Mouse (Mus musculus) kidney, embryonic 14.5 days (tissue): ENCODE measurements around the gene Zc3h7b. TPM values are rescaled to one million over a fixed set of nuclear protein-coding genes. Genes with fewer than 3 reads are reported as not detected.

Experiments used
- ATAC-seq: fragments of 200-750 bp; cut with Nextera tagmentation; 2 replicates; pipeline ENCODE4 v1.8.0; 2017; ENCODE audit warnings: moderate number of reproducible peaks, mild to moderate bottlenecking, moderate TSS enrichment, moderate library complexity; ENCODE audit not compliant: low FRiP score, low TSS enrichment
- H3K27ac ChIP-seq: fragments of 300-500 bp; sonication (generic); 2 replicates; pipeline ENCODE4 v1.5.1; 2014; ENCODE audit warnings: low read depth, mild to moderate bottlenecking, low read length, moderate library complexity, mixed read lengths
- H3K27me3 ChIP-seq: fragments of 300-500 bp; sonication (generic); 2 replicates; pipeline ENCODE4 v1.6.1; 2014; ENCODE audit warnings: mild to moderate bottlenecking, low read length; ENCODE audit not compliant: control insufficient read depth, insufficient read depth
- H3K36me3 ChIP-seq: fragments of 300-500 bp; sonication (generic); 2 replicates; pipeline ENCODE4 v1.6.1; 2014; ENCODE audit warnings: low read length, mixed read lengths; ENCODE audit not compliant: control insufficient read depth, insufficient read depth
- H3K4me1 ChIP-seq: fragments of 300-500 bp; sonication (generic); 2 replicates; pipeline ENCODE4 v1.6.1; 2014; ENCODE audit warnings: low read length, mixed read lengths; ENCODE audit not compliant: control insufficient read depth, insufficient read depth
- H3K4me2 ChIP-seq: fragments of 300-500 bp; sonication (generic); replicated peaks from 2 replicates; pipeline ENCODE4 v1.6.1; 2014; ENCODE audit warnings: low read depth, mild to moderate bottlenecking, low read length
- H3K4me3 ChIP-seq: fragments of 300-500 bp; sonication (generic); 2 replicates; pipeline ENCODE4 v1.5.1; 2014; ENCODE audit warnings: mild to moderate bottlenecking, low read length
- H3K9ac ChIP-seq: fragments of 300-500 bp; sonication (generic); 2 replicates; pipeline ENCODE4 v1.6.1; 2014; ENCODE audit warnings: low read depth, mild to moderate bottlenecking, low read length, moderate library complexity
- H3K9me3 ChIP-seq: fragments of 300-500 bp; sonication (generic); 2 replicates; pipeline ENCODE4 v1.6.1; 2016; ENCODE audit warnings: low read length; ENCODE audit not compliant: control insufficient read depth
- WGBS: fragments of 180-500 bp; shearing (Covaris S2); extraction: QIAGEN DNeasy Blood & Tissue Kit; methylation state at CpG from one replicate; pipeline ENCODE4 v1.1.7; 2014; 5-methylcytosine and 5-hydroxymethylcytosine counted together
- polyA plus RNA-seq: library from polyadenylated mRNA; unstranded; fragments of >200 nt; fragmentation: Nextera tagmentation; extraction: Ambion mirVana; gene quantifications from 2 replicates; pipeline ENCODE4 v1.2.1, GENCODE M21; 2014

Zc3h7b gene
- polyA plus RNA-seq, 1 experiment from 2014 or later: 60.5 TPM

- Histone ChIP-seq H3K4me2 (no peak overlapping the region), H3K9ac (no peak overlapping the region), H3K27ac (no peak overlapping the region), H3K9me3 (no peaks in the 10 kb centered on the region), H3K4me1 (peaks cover 10% of the 10 kb centered on the region), H3K4me3 (no peak overlapping the region), H3K27me3 (no peaks in the 10 kb centered on the region), H3K36me3 (peaks cover 25% of the 10 kb centered on the region)
- no peak for ATAC-seq
- WGBS: 90% methylated on average over 6 of the region's 6 CpGs
These were observed 53.0 kb downstream of the Zc3h7b start for GRCm38 (mm10) chr15:81797861-81798260.

GRCm38 (mm10) chr15:81798421-81798820 lies 53.6 kb downstream of the Zc3h7b start:
- H3K4me3 ChIP-seq: no peak overlapping the region
- WGBS: 88% methylated on average over 4 of the region's 4 CpGs
- no peak for ATAC-seq

GRCm38 (mm10) chr15:81800391-81800790 lies 55.5 kb downstream of the Zc3h7b start:
- Histone ChIP-seq H3K27me3 (no peaks in the 10 kb centered on the region), H3K36me3 (peaks cover 6% of the 10 kb centered on the region; the same call in 1 of the 2 replicates), H3K4me3 (no peak overlapping the region), H3K9me3 (no peaks in the 10 kb centered on the region), H3K4me2 (no peak overlapping the region), H3K4me1 (peaks cover 30% of the 10 kb centered on the region), H3K9ac (no peak overlapping the region), H3K27ac (no peak overlapping the region)
- no peak for ATAC-seq
- 68% methylated on average over 3 of the region's 3 CpGs for WGBS

More at GRCm38 (mm10) chr15:81798421-81798820, 53.6 kb downstream of the Zc3h7b start:
- Histone ChIP-seq H3K9me3 (no peaks in the 10 kb centered on the region), H3K36me3 (peaks cover 20% of the 10 kb centered on the region), H3K27ac (no peak overlapping the region), H3K27me3 (no peaks in the 10 kb centered on the region), H3K9ac (no peak overlapping the region), H3K4me1 (peaks cover 14% of the 10 kb centered on the region), H3K4me2 (no peak overlapping the region)

GRCm38 (mm10) chr15:81802001-81802890 lies 57.4 kb downstream of the Zc3h7b start, which contains the start of gene Tef:
TSS of gene Tef (plus strand) at chr15:81802421.
- WGBS: 26% methylated on average over 19 of the region's 19 CpGs
- no peaks in the 10 kb centered on the region for H3K27me3 ChIP-seq
- H3K27ac ChIP-seq: peak within 1 kb of the TSS; percentile 63; the same call in 1 of the 2 replicates
- peak within 1 kb of the TSS; percentile 52 for H3K4me2 ChIP-seq
- peaks cover 40% of the 10 kb centered on the region for H3K4me1 ChIP-seq
- H3K4me3 ChIP-seq: peak within 1 kb of the TSS; percentile 34
- H3K36me3 ChIP-seq: no peaks in the 10 kb centered on the region
- H3K9me3 ChIP-seq: no peaks in the 10 kb centered on the region
- peak; percentile 97 for ATAC-seq
- peak within 1 kb of the TSS; percentile 42 for H3K9ac ChIP-seq

GRCm38 (mm10) chr15:81802941-81803351 lies 58.1 kb downstream of the Zc3h7b start:
- H3K27me3 ChIP-seq: no peaks in the 10 kb centered on the region
- no peaks in the 10 kb centered on the region for H3K36me3 ChIP-seq
- H3K4me1 ChIP-seq: peaks cover 40% of the 10 kb centered on the region
- peak overlapping the region; percentile 34 for H3K4me3 ChIP-seq
- H3K4me2 ChIP-seq: peak overlapping the region; percentile 52
- WGBS: 13% methylated on average over 8 of the region's 8 CpGs
- H3K9me3 ChIP-seq: no peaks in the 10 kb centered on the region
- peak overlapping the region; percentile 42 for H3K9ac ChIP-seq
- ATAC-seq: peak; percentile 18; the same call in 1 of the 2 replicates
- peak overlapping the region; percentile 63; the same call in 1 of the 2 replicates for H3K27ac ChIP-seq

- Histone ChIP-seq H3K36me3 (no peaks in the 10 kb centered on the region), H3K9me3 (no peaks in the 10 kb centered on the region), H3K9ac (peak overlapping the region; percentile 42; the same call in 1 of the 2 replicates), H3K27ac (no peak overlapping the region), H3K4me1 (peaks cover 40% of the 10 kb centered on the region), H3K27me3 (no peaks in the 10 kb centered on the region), H3K4me3 (peak overlapping the region; percentile 34; the same call in 1 of the 2 replicates), H3K4me2 (peak overlapping the region; percentile 52)
- ATAC-seq: no peak
- 52% methylated on average over 4 of the region's 4 CpGs for WGBS
These were observed 58.6 kb downstream of the Zc3h7b start for GRCm38 (mm10) chr15:81803425-81803951.

GRCm38 (mm10) chr15:81804172-81804571 lies 59.3 kb downstream of the Zc3h7b start:
- H3K27ac ChIP-seq: no peak overlapping the region
- no peak overlapping the region for H3K4me3 ChIP-seq
- WGBS: 57% methylated on average over 1 of the region's 1 CpGs
- H3K36me3 ChIP-seq: no peaks in the 10 kb centered on the region
- H3K27me3 ChIP-seq: no peaks in the 10 kb centered on the region
- H3K9ac ChIP-seq: no peak overlapping the region
- H3K9me3 ChIP-seq: no peaks in the 10 kb centered on the region
- H3K4me2 ChIP-seq: no peak overlapping the region
- no peak for ATAC-seq
- H3K4me1 ChIP-seq: peaks cover 43% of the 10 kb centered on the region

- Histone ChIP-seq H3K36me3 (no peaks in the 10 kb centered on the region), H3K4me2 (no peak overlapping the region), H3K27me3 (no peaks in the 10 kb centered on the region), H3K9me3 (no peaks in the 10 kb centered on the region), H3K9ac (no peak overlapping the region), H3K4me3 (no peak overlapping the region), H3K4me1 (peaks cover 49% of the 10 kb centered on the region), H3K27ac (no peak overlapping the region; the same call in 1 of the 2 replicates)
- no peak for ATAC-seq
- WGBS: 73% methylated on average over 3 of the region's 3 CpGs
These were observed 60.0 kb downstream of the Zc3h7b start for GRCm38 (mm10) chr15:81804883-81805282.

- H3K9me3 ChIP-seq: no peaks in the 10 kb centered on the region
- H3K4me2 ChIP-seq: no peak overlapping the region
- no peak for ATAC-seq
- H3K27me3 ChIP-seq: no peaks in the 10 kb centered on the region
- H3K9ac ChIP-seq: no peak overlapping the region
- peak overlapping the region; percentile 38; the same call in 1 of the 2 replicates for H3K27ac ChIP-seq
- WGBS: 14% methylated on average over 6 of the region's 6 CpGs
- no peaks in the 10 kb centered on the region for H3K36me3 ChIP-seq
- peaks cover 49% of the 10 kb centered on the region for H3K4me1 ChIP-seq
- H3K4me3 ChIP-seq: no peak overlapping the region
These were observed 60.8 kb downstream of the Zc3h7b start for GRCm38 (mm10) chr15:81805624-81806023.
